Mouse (Mus musculus) B cell, adult 2 months (primary cell): ENCODE results near the gene Gal3st4.

Experiments used
- DNase-seq, 2 experiments: peaks; one replicate each; pipeline ENCODE4 v3.0.0; 2022

Gal3st4 gene

DNA sequence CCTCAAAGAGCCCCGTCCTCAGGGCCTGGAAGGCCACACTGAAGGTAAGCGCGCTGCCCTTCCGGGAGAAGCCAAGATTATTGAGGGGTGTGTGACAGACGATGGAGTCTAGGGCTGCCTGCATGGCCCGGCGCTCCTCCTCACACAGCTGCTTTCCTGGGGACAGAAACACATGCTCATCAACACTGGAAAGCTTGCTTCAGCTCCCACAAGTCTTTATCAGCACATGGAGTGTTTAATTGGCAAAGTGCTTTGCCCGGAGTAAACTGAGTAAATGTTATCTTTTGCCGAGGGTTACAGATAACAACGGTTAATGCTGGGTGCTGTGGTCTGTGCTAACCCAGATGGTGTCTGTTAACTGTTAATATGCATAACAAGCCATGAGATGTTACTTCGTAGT is 11.8 kb downstream of the Gal3st4 start:
- DNase-seq: no peak

DNA sequence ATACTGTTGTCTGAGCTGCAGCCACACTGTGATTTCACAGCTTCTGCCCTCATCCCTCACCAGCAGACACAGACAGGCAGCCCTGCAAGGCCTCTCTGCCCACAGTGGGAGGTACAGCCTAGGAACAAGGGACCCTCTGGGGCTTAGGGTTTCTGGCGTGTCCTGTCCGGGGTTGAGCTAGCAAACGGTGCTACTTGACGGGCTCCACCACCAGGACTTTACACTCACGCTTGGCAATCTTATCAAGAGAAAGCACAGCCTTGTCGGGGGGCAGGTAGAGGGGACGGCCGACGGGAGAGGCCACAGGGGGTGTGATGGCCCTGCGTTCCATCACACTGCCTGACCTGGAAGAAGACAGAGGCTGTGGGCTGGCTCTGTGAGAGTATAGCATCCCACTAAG is 12.6 kb downstream of the Gal3st4 start:
- no peak for DNase-seq

DNA sequence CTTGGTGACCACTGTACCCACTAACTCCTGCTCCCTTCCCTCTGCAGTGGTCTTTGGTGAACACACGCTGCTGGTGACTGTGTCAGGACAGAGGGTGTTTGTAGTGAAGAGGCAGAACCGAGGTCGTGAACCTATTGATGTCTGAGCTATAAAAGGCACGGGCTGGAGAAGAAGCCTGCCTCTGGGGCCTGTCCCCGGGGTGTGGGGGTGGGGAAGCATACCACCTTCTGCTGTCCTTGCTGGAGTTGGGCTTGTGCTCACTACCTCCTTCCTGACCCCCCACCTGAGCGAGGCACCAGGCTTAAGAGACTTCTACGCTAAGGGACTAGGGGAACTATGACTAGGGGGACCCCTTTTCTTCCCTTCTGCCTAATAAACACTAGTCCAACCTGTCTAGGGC is 13.6 kb downstream of the Gal3st4 start:
- DNase-seq: no peak

DNA sequence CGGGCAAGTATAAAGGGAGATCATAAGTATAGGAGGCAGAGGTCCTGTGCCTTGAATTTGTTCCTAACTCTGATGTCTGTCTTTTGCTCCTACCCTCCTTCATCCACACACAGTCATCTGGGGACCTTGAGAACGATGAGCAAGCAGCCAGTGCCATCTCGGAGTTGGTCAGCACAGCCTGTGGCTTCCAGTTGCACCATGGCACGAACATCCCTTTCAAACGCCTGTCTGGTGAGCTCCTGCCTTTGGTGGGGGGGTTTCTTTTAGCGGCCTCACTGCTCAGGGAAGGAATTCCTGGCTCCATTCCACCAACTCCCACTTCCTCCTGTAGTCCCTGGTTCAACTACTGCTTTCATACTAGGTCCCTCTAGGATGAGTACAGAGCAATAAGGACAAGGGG is 14.1 kb downstream of the Gal3st4 start:
- no peak for DNase-seq

DNA sequence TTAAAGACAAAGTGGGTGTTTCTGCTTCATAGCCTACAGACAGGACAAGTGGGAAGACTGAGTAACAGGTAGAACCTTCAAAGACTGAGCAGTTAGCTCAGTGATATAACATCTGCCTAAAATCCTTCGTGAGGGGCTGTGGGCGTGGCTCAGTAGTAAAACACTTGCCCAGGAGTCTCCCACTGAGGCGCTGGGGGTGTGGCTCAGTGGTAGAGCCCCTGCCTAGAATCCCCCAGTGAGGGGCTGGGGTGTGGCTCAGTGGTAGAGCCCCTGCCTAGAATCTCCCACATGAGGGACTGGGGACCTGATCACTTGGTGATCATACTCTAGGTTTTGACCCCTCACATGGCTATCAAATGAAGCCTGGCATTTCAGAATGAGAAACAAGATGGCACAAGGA is 14.6 kb downstream of the Gal3st4 start:
- DNase-seq: no peak

DNA sequence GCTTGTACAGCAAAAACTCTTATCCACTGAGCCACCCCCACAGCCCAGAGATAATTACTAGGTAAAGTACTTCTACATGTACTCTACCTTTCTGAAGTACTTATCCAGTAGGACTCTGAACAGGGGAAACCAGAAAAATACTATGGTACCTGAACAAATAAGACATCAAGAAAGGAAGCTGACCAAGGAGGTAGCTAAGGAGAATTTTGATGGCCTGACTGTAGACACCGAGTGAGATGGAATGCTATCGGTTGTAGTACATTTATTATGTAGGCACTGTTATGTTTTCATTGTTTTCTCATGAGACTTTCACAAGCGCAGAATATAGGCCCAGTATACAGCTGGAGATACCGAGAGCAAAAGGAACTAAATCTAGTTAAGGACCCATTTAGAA is 15.1 kb downstream of the Gal3st4 start:
- no peak for DNase-seq

DNA sequence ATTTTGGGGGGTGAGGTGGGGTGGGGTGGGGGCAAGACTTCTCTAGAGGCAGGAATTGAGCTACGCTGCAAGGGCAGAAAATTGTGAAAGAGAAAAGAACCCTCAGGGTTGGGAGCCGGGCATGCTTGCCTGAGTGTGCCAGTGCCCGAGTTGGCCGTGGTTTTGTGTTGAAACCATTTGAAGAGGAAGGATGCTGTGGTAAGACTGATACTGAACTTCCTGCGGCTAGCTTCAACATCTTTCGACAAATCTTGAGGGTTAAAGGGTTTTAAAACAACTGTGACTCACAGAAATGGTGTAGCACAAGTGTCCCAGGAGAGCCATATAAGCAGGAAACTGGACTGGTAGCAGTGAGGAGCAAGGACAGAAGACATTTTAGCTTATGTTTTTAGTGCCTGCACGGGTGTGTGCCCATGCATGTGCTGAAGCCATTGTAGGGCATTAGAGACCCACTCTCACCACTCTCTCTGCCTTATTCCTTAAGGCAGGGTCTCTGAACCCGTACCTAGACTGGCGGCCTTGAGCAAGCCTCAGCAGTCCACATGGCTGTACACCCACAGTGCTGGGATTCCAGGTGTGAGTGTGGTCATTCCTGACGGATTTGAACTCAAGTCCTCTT is 15.6 kb downstream of the Gal3st4 start:
- DNase-seq: peak; percentile 51 to 53

DNA sequence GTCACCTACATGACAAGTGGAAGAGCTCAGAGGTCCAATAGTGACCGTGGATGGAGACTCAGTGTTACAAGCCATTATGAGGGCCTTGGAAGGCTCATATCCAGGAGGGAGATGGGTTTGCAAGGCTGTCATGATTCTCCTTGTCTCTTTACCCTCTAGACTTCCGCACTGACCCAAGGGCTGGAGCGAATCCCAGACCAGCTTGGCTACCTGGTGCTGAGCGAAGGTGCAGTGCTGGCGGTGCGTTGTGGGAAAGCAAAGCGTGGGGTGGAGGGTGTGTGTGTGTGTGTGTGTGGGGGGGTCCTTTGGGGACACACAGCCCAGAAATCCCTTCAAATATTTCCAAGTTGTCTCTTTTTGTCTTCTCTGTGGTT is 16.6 kb downstream of the Gal3st4 start:
- DNase-seq: no peak

DNA sequence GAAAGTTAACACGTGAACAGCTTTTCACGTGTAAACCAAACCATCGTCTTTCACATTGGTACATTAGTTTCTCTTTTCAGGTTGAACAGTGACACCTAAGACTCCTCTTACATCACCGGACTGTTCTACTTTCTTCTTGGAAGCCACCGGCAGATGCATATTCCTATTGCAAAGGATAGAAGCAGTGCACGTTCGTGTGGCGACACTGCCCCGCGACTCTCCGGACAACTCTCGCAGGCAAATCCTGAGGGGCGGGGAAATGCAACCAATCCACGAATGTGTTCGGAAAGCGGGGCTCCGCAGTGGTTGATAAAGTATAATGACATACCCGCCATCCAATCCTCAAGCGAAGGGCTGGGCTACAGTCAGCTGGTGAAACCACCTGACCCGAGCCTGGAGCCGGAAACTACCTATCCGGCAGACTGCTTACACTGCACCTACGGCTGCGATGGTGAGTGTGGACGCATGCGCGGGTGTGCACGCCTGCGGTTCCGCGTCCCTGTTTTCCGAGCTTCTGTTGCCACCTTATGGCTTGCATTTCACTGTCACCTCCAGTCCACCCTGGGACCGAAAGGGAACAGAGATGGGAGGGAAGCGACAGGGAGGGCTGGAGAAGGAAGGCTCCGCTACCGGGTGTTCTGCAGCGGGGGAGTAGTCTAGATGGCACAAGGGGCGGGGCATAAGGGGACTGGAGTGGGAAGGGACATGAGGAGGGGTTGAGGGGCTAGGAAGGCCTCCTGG is 17.1 kb downstream of the Gal3st4 start, which contains the start of gene Lamtor4:
Gene Lamtor4, plus strand, starts transcription at position 130 of the 741 bp plus-strand sequence.
- peak; percentile 88 to 90 for DNase-seq

DNA sequence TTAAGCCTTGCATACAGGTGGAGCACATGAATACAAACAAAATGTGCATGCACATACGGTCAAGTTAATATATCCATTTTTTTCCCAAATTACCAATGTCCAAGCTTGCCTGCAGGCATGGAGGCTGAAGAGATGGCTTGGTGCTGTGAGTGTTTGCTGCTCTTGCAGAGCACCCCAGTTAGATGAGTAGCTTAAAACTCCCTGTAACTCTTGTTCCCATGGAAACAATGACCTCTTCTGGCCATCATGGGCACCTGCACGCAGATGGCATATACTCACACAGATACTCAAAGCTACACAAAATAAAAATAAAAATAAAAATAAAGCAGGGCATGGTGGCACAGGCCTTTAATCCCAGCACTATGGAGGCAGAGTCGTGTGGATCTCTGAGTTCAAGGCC is 19.6 kb downstream of the Gal3st4 start:
- no peak for DNase-seq

DNA sequence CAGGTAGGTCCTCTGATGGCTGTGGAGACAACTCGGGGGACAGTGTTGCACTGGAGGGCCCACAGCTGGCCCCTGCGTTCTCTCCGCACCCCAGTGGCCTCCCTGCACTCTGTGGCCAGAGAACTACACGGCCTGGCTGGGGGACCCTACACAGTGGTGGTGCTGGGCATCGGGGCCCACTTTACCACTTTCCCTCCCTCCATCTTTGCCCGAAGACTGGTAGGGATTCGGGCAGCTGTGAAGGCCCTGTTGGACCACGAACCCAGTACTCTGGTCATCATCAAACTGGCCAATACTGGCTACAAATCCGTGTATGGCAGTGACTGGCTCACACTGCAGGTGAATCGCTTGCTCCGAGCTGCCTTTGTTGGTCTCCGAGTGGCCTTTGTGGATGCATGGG is 21.5 kb downstream of the Gal3st4 start:
- DNase-seq: no peak

DNA sequence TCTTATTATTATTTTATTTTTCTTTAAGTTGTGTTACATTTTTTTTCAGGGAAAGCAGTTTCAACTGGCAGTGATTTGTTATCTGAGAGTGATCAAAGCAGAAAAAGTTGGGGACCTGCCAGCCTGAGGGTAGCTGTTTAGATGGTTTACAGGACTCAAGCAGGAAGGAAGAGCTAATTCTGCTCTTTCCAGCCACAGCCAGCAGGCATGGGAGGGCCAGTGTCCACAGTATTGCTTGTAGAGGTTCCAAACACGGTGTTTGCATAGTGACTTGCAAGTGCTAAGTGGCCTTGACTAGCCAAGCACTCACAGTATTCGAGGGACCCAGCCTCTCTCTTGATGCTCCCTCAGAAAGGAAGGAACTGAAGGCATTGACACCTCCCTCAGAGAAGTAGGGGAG is 31.1 kb downstream of the Gal3st4 start:
- DNase-seq: no peak

DNA sequence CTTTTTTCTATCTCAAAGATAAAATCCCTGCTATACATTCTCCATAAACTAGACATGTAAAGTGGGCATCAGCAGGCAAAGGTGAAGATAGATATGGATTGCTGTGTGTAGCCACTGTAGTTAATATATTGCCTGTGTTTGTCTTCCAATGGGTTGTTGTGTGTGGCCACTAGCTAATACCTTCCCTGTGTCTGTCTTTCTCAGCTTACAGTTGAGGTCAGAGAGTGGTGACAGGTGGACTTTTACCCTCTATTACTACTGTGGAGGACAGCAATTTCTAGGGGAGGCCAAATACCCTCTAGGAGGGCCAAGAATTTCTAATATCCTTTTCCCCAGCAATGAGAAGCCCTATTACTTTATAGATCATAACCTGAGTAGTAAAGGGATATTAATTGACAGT is 38.4 kb downstream of the Gal3st4 start:
- DNase-seq: no peak

DNA sequence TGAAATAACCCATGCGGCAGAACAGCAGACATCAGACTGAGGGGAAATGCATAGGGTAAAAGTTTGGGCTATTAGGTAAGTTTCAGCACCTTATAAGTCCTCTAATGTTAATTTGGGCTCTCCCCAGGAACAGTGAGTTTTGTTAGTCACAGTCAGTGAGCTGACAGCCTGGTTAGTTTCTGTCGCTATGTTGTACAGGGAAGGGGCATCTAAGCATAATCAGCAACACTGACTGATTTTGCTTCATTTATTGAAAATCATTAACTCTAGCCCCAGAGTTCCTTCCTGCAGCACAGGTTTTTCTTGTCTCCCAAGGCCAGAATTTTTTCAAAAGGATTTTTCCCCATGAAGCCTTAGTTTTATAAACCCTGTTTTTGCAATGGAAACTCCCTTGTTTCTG is 38.9 kb downstream of the Gal3st4 start:
- DNase-seq: no peak

DNA sequence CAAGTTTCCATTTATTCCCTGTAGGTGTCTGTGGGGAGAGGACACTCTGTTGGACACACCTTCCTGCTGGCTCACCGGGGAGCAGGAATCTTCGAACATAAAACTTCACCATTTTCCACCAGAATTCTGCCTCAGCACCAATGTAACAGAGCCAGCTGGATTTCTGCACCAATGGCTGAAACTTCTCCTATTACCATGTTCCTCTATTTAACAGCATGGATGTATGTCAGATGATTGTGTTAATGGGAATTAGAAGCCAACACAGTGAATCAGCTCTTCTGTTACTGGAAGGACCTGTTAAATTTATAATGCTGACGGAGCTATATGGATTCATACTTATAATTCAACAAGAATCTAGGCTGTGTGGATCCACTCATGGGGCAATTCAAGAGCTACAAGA is 43.1 kb downstream of the Gal3st4 start:
- no peak for DNase-seq

DNA sequence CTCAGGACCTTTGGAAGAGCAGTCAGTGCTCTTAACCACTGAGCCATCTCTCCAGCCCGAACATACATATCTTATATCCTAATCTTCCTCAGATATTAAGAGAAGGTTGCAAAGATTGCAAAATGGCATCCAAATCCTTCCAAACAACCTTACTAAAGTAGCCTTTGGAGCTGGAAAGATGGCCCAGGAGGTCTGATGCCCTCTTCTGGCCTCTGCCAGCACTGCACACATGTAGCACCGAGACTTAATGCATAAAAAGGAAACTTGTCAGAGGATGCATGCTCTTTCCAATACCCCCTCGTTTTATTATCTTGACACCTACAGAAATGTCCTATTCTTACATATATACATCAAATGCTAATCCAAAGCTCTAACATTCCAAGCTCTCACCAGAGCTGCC is 44.6 kb downstream of the Gal3st4 start:
- DNase-seq: peak; percentile 65 to 70

DNA sequence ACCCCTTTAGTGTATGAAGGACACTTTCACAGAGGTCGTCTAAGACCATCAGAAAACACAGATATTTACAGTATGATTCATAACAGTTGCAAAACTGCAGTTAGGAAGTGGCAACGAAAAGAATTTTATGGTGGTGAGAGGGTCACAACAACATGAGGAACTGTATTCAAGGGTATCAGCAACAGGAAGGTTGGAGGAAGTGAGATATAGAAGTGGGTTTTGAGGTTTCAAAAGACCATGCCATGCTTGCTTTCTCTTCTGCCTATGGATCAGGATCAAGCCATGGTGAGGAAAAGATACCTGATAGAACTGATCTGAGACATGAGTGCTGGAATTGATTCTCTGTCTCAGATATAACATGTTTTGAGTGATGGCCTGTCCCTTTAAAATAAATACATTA is 45.3 kb downstream of the Gal3st4 start:
- DNase-seq: peak in 1 of 2 experiments; percentile 14

DNA sequence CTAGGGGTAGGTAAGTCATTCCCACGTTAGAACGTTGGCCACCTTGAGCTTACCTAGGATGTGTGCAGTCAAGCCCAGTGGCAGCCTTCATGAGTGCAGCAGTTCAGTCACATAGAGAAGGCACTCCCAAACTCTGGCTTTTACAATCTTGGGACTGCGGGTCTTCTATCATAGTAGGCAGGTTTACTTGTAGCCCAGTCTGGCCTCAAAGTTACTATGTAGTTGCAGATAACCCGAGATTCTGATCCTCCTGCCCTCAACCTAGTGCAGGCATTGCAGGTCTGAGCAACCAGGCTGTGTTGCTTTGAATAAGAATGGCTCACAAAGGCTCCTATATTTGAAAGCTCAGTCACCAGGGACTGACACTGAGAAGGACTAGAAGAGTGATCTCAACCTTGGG is 46.1 kb downstream of the Gal3st4 start:
- DNase-seq: no peak

DNA sequence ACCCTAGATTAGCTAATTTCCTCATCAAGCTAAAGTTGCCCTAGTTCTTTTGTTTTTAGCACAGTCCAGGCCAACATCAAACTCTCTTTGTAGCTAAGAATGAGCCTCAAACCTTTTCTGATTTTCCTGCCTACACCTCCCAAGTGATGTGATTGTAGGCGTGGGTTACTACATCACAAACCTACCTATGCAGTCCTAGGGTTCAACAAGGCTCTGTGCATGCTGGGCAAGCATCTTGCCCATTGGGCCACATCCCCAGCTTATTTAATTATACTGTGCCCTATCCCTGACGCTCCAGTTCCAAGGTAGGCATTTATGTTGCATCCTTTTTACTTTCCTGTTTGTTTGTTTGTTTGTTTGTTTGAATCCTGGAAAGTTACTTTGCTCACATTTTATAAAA is 46.9 kb downstream of the Gal3st4 start, which contains the start of gene Nxpe5:
Gene Nxpe5, plus strand, starts transcription at position 199 of the 400 bp plus-strand sequence.
- no peak for DNase-seq

DNA sequence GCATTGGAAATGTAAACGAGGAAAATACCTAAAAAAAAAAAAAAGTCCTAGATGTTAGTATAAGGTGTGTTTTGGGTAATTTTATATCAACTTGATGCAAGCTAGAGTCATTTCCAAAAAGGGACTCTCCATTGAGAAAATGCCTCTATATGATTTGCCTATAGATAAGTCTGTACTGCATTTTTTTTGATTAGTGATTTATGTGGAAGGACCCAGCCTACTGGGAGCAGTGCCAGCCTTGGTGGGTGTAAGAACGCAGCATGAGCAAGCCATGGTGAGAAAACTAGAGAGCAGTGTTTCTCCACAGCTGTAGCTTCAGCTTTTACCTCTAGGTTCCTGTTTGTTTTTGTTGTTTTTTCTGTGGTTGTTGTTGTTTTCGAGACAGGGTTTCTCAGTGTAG is 49.4 kb downstream of the Gal3st4 start:
- no peak for DNase-seq

DNA sequence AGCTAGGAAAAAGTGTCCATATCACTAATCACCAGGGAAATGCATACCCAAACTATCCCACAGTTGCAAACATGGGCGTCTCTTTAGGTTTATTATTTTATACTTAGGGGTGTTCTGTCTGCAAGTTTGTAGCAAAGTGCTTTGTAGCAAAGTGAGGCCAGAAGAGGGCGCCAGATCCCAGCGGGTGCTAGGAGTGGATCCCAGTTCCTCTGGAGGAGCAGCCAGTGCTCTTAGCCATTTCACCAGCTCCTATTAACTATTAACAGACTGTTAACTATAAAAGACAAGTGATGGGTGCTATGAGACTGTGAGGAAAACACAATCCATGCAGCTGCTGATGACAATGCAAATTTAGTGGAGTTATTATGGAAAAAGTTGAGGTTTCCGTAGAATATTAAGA is 50.5 kb downstream of the Gal3st4 start:
- peak; percentile 85 to 87 for DNase-seq

DNA sequence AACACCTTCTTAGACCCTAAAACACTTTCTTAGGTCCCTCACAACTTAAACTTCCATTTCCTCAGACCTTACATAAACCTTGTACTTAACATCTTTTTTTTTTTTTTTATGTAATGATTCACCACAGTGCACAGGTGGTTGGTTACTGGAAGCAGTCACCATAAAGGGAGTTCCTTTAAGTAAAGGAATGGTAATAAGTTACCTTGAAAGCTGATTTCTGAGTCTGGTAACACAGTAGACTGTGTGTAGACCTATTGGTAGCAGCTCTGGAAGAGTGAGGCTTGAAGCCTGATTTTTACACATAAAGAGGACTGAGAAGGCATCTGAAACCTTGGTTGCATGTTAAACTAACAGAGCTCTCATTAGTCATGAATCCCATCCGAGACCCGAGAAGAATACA is 52.8 kb downstream of the Gal3st4 start:
- DNase-seq: no peak

DNA sequence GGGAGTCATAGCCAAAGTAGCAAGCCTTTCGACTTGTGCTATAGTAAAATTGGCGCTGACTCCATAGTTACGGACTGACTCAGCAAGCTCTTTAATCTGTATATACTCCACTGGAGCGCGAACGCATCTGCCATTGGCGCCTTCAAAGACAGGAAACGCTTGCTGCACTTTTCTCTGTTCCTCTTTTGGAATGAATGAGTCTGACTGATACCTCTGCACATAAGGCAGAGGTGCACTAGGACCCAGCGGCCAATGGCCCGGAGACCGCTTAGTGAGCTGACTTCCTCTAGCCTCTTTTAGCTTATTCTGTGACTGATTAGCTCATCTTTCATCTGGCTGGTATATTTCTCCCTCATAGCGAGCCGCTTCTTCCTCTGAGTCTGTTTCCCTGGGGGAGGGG is 56.0 kb downstream of the Gal3st4 start:
- peak; percentile 28 to 48 for DNase-seq
